ENCODE assay signal across 9 mouse cellular contexts in the genomic region with DNA sequence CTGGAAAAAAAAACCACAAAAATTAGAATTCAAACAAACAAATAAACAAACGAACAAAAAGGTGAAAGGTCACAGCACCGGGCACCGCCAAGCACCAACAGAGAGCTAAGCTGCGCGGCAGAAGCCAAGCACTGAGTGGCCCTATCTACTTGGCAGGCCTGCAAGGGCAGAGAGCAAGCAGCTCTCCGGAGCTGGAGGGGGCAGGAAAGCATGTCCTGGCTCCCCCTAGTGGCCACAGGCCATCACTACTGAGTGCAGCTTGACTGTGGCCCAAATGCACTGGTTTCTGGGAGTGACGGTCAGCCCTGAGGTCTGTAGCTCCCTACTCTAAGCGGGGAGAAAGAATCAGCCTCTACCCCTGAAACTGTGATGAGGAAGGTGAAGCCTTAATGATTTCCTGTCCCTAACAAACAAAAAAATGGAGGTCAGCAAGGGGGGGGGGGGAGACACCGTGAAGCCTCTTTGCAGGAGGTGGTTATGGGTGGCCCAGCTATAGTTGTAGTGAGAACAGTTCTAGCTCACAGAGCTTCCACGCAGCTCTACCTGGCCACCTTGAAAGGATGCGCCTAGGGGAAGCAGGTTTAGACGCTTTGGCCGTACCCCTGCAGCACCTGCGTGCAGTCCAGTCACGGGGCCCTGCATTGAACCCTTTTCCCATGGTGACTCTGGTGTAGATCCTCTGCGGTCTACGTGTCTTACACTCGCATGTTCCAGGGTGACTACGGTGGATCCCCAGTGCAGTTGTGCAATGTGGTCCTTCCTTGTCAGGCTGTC.
DNase-seq lines count a peak whose midpoint lies in the region; ATAC-seq and TF ChIP-seq lines count a peak whose summit lies in the region.
"Had no signal": no experiment of that assay in that cellular context is flagged by ENCODE, and none has a peak within 500 bp of the region (broad histone marks: within the 10 kb centered on the region; RNA-seq: fewer than 3 reads in every experiment).

No protein-coding gene starts in this region.

- H3K4me2 ChIP-seq in CH12.LX (ENCODE audit: insufficient read depth, low read depth, poor library complexity, severe bottlenecking): no peak overlapping the region
- no peak overlapping the region for H3K4me2 ChIP-seq in forebrain, embryonic 13.5 days
- no peak overlapping the region for H3K4me2 ChIP-seq in heart, postnatal 0 days (ENCODE audit: low read depth, low read length)
- H3K4me2 ChIP-seq in liver, embryonic 16.5 days (ENCODE audit: low read depth, low read length): no peak overlapping the region
- no peak overlapping the region for H3K4me2 ChIP-seq in neural tube, embryonic 13.5 days
- no peak overlapping the region for H3K4me2 ChIP-seq in stomach, postnatal 0 days (replicated peaks; ENCODE audit: low read depth)

- H3K79me2 ChIP-seq in CH12.LX (replicated peaks; ENCODE audit: control insufficient read depth, extremely low read depth, insufficient read depth, poor library complexity, severe bottlenecking): no peaks in the 10 kb centered on the region

- TF ChIP-seq RAD21 in CH12.LX (IDR thresholded peaks at IDR 0.05; ENCODE audit: low read depth, low read length): peak; percentile 81

- in situ Hi-C loops in CH12.LX (cut with MboI; ENCODE audit: low pct_ligation_motif_present, low pct_unique_long_range_greater_than_20kb, low sequenced_read_pairs): no loop called here

- peaks cover 23 to 82% of the 10 kb centered on the region in 2 experiments for H3K36me3 ChIP-seq in CH12.LX (replicated peaks in 1 of 2; ENCODE audit: control insufficient read depth in 1 of 2, insufficient read depth in 1 of 2, low read length in 1 of 2)
- H3K36me3 ChIP-seq in forebrain, embryonic 13.5 days (ENCODE audit: poor library complexity, severe bottlenecking): peaks cover 20% of the 10 kb centered on the region; the same call in 1 of the 2 replicates
- H3K36me3 ChIP-seq in heart, postnatal 0 days (replicated peaks; ENCODE audit: control insufficient read depth, insufficient read depth, low read length): no peaks in the 10 kb centered on the region
- no peaks in the 10 kb centered on the region for H3K36me3 ChIP-seq in liver, embryonic 16.5 days (ENCODE audit: control insufficient read depth, insufficient read depth)
- peaks cover 21% of the 10 kb centered on the region for H3K36me3 ChIP-seq in neural tube, embryonic 13.5 days
- H3K36me3 ChIP-seq in stomach, postnatal 0 days (ENCODE audit: control insufficient read depth, insufficient read depth, low read length): no peaks in the 10 kb centered on the region

- peak; percentile 70 for ATAC-seq in cerebellum, adult (ENCODE audit: insufficient number of reproducible peaks, low FRiP score, low TSS enrichment)
- ATAC-seq in forebrain, embryonic 13.5 days: peak; percentile 85
- peak; percentile 92 for ATAC-seq in heart, postnatal 0 days (ENCODE audit: insufficient read depth, low read depth)
- ATAC-seq in liver, embryonic 16.5 days (ENCODE audit: low read depth): peak; percentile 79
- ATAC-seq in neural tube, embryonic 13.5 days (ENCODE audit: low read depth): peak; percentile 87
- peak; percentile 94 for ATAC-seq in stomach, postnatal 0 days (ENCODE audit: low FRiP score, low TSS enrichment)

- no peak for TF ChIP-seq POLR2A in CH12.LX (IDR thresholded peaks at IDR 0.05; ENCODE audit: low read depth, low read length)

- peak; percentile 76 for DNase-seq in CH12.LX (ENCODE audit: extremely low read depth)
- peak; percentile 92 for DNase-seq in heart, postnatal 0 days (ENCODE audit: low spot score)
- DNase-seq in kidney, postnatal 36 days: peak; percentile 93 to 94
- peak; percentile 93 for DNase-seq in stomach, postnatal 0 days (ENCODE audit: low spot score)

- TF ChIP-seq EP300 in CH12.LX (IDR thresholded peaks at IDR 0.05; ENCODE audit: low read length): no peak
- no peak for TF ChIP-seq EP300 in heart, postnatal 0 days (IDR thresholded peaks at IDR 0.05; ENCODE audit: low read depth)
- no peak for TF ChIP-seq EP300 in stomach, postnatal 0 days (optimal IDR thresholded peaks at IDR 0.05)

- H3K9ac ChIP-seq in CH12.LX (ENCODE audit: insufficient read depth, low read depth): no peak overlapping the region
- no peak overlapping the region for H3K9ac ChIP-seq in forebrain, embryonic 13.5 days
- no peak overlapping the region for H3K9ac ChIP-seq in heart, postnatal 0 days (replicated peaks; ENCODE audit: low read depth, low read length)
- no peak overlapping the region for H3K9ac ChIP-seq in liver, embryonic 16.5 days (ENCODE audit: low read depth, low read length)
- H3K9ac ChIP-seq in neural tube, embryonic 13.5 days: no peak overlapping the region
- H3K9ac ChIP-seq in stomach, postnatal 0 days (ENCODE audit: low read length): no peak overlapping the region

- H3K4me3 ChIP-seq in CH12.LX (replicated peaks in 1 of 3; ENCODE audit: low read depth in 2 of 3, low read length in 2 of 3, poor library complexity in 1 of 3): no peak overlapping the region
- no peak overlapping the region for H3K4me3 ChIP-seq in forebrain, embryonic 13.5 days
- no peak overlapping the region for H3K4me3 ChIP-seq in heart, postnatal 0 days (ENCODE audit: low read depth, low read length)
- H3K4me3 ChIP-seq in liver, embryonic 16.5 days (ENCODE audit: low read depth, low read length): no peak overlapping the region
- no peak overlapping the region for H3K4me3 ChIP-seq in neural tube, embryonic 13.5 days
- no peak overlapping the region for H3K4me3 ChIP-seq in stomach, postnatal 0 days (ENCODE audit: low read depth, low read length)
- H3K4me3 ChIP-seq: erythroblast, embryonic 14.5 days had no signal

- peak; percentile 78 to 92 for TF ChIP-seq CTCF in CH12.LX (conservative IDR thresholded peaks at IDR 0.05 in 1 of 2, IDR thresholded peaks at IDR 0.05 in 1 of 2; ENCODE audit: low read depth in 2 of 2, low read length in 2 of 2)
- peak; percentile 98 for TF ChIP-seq CTCF in heart, postnatal 0 days (IDR thresholded peaks at IDR 0.05; ENCODE audit: low read depth)
- TF ChIP-seq CTCF in stomach, postnatal 0 days (IDR thresholded peaks at IDR 0.05; ENCODE audit: low read depth): peak; percentile 98

- H3K27me3 ChIP-seq in CH12.LX (replicated peaks): no peaks in the 10 kb centered on the region
- no peaks in the 10 kb centered on the region for H3K27me3 ChIP-seq in forebrain, embryonic 13.5 days
- no peaks in the 10 kb centered on the region for H3K27me3 ChIP-seq in heart, postnatal 0 days (ENCODE audit: control insufficient read depth, insufficient read depth, low read length)
- no peaks in the 10 kb centered on the region for H3K27me3 ChIP-seq in liver, embryonic 16.5 days (ENCODE audit: control insufficient read depth, insufficient read depth, low read depth, low read length)
- no peaks in the 10 kb centered on the region for H3K27me3 ChIP-seq in neural tube, embryonic 13.5 days
- H3K27me3 ChIP-seq in stomach, postnatal 0 days (ENCODE audit: control insufficient read depth, insufficient read depth, low read length): no peaks in the 10 kb centered on the region

- peaks cover 10 to 38% of the 10 kb centered on the region in 2 experiments for H3K4me1 ChIP-seq in CH12.LX (ENCODE audit: control insufficient read depth in 1 of 2, insufficient read depth in 2 of 2)
- H3K4me1 ChIP-seq in forebrain, embryonic 13.5 days: peaks cover 16% of the 10 kb centered on the region
- H3K4me1 ChIP-seq in heart, postnatal 0 days (ENCODE audit: control insufficient read depth, insufficient read depth): no peaks in the 10 kb centered on the region; the same call in 1 of the 2 replicates
- no peaks in the 10 kb centered on the region for H3K4me1 ChIP-seq in liver, embryonic 16.5 days (ENCODE audit: control insufficient read depth, low read depth, low read length)
- H3K4me1 ChIP-seq in neural tube, embryonic 13.5 days (replicated peaks): no peaks in the 10 kb centered on the region
- no peaks in the 10 kb centered on the region for H3K4me1 ChIP-seq in stomach, postnatal 0 days (replicated peaks; ENCODE audit: control insufficient read depth, insufficient read depth)

- WGBS in forebrain, embryonic 13.5 days: 59% methylated on average over 19 of the region's 19 CpGs
- 54% methylated on average over 19 of the region's 19 CpGs for WGBS in heart, postnatal 0 days
- WGBS in liver, embryonic 16.5 days (ENCODE audit: insufficient replicate concordance): 51% methylated on average over 19 of the region's 19 CpGs
- 56% methylated on average over 19 of the region's 19 CpGs for WGBS in neural tube, embryonic 13.5 days
- WGBS in stomach, postnatal 0 days: 52% methylated on average over 19 of the region's 19 CpGs

- no peaks in the 10 kb centered on the region for H3K9me3 ChIP-seq in CH12.LX (replicated peaks; ENCODE audit: low read length)
- H3K9me3 ChIP-seq in forebrain, embryonic 13.5 days (replicated peaks): no peaks in the 10 kb centered on the region
- H3K9me3 ChIP-seq in heart, postnatal 0 days (replicated peaks; ENCODE audit: control insufficient read depth, low read length): no peaks in the 10 kb centered on the region
- H3K9me3 ChIP-seq in liver, embryonic 16.5 days (replicated peaks; ENCODE audit: control insufficient read depth, low read length): no peaks in the 10 kb centered on the region
- no peaks in the 10 kb centered on the region for H3K9me3 ChIP-seq in neural tube, embryonic 13.5 days
- no peaks in the 10 kb centered on the region for H3K9me3 ChIP-seq in stomach, postnatal 0 days (ENCODE audit: control insufficient read depth, low read length)

- dilution Hi-C loops in CH12.LX (cut with MboI; ENCODE audit: extremely low pct_ligation_motif_present, extremely low pct_unique_long_range_greater_than_20kb, low sequenced_read_pairs): no loop called here

- H3K27ac ChIP-seq in CH12.LX (ENCODE audit: insufficient read depth, low read depth): no peak overlapping the region
- H3K27ac ChIP-seq in forebrain, embryonic 13.5 days: no peak overlapping the region
- no peak overlapping the region for H3K27ac ChIP-seq in heart, postnatal 0 days (ENCODE audit: low read depth)
- no peak overlapping the region for H3K27ac ChIP-seq in liver, embryonic 16.5 days (ENCODE audit: low read length)
- no peak overlapping the region for H3K27ac ChIP-seq in neural tube, embryonic 13.5 days (replicated peaks)
- H3K27ac ChIP-seq in stomach, postnatal 0 days (replicated peaks): no peak overlapping the region; the same call in 1 of the 2 replicates

TF ChIP-seq in CH12.LX, 34 proteins besides CTCF, POLR2A, EP300 and RAD21:
- peak; percentile 59; the same call in 1 of the 2 replicates for TF ChIP-seq ZC3H11A (IDR thresholded peaks at IDR 0.05; ENCODE audit: low read depth, low read length)
- TF ChIP-seq SMC3 (IDR thresholded peaks at IDR 0.05; ENCODE audit: low read depth, low read length): peak; percentile 95
- no peak for TF ChIP-seq ZMIZ1 (IDR thresholded peaks at IDR 0.05; ENCODE audit: low read depth, low read length)
- no peak for TF ChIP-seq MAFK (IDR thresholded peaks at IDR 0.05; ENCODE audit: insufficient replicate concordance, low read length)
- no peak for TF ChIP-seq ELF1 (IDR thresholded peaks at IDR 0.05; ENCODE audit: low read depth, low read length)
- TF ChIP-seq POLR2AphosphoS2 (IDR thresholded peaks at IDR 0.05; ENCODE audit: low read depth, low read length): no peak
- TF ChIP-seq GABPA (IDR thresholded peaks at IDR 0.05; ENCODE audit: insufficient replicate concordance, low read depth, low read length): no peak
- TF ChIP-seq TCF12 (IDR thresholded peaks at IDR 0.05; ENCODE audit: low read depth, low read length): 0 out of 2 replicates have a peak, but pooled peaks have one; percentile 24
TF ChIP-seq in CH12.LX: peak in this region for 3.
